Comparison of ENCODE assay signal across 29 mouse cellular contexts in the genomic region with DNA sequence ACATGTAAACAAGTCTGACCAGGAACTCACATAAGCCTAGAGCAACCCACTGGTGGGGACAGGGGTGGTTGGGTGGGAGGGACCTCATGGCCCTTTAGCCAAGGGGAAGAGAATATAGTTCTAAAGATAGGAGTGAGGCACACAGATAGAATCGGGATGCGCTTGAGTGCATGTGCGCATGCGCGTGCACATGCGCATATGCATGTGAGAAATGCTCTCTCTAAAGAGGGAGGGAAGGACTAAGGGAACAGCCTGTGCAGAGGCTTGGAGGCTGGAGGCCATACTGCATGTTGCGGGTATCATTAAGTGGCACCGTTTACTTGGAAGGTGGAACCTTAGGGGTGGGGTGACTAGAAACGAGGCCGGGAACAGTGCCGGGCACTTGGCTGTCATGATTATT. TPM values are rescaled to one million over a fixed set of nuclear protein-coding genes. Genes with fewer than 3 reads are reported as not detected.
DNase-seq lines count a peak whose midpoint lies in the region; ATAC-seq lines count a peak whose summit lies in the region.
"Had no signal": no experiment of that assay in that cellular context is flagged by ENCODE, and none has a peak within 500 bp of the region (broad histone marks: within the 10 kb centered on the region; RNA-seq: fewer than 3 reads in every experiment).

No protein-coding gene starts in this region.

- DNase-seq in forebrain, embryonic 10.5 days (ENCODE audit: extremely low spot score, low spot score): no peak
- peak; percentile 21 for DNase-seq in retina, postnatal 1 day
- no peak for DNase-seq in retina, embryonic 14.5 days (ENCODE audit: low spot score)
- DNase-seq in ZHBTc4 (ENCODE audit: low read depth, low spot score): peak; percentile 43
- DNase-seq in right cerebral cortex, postnatal 25 days: no peak
- DNase-seq in left cerebral cortex, adult 8-10 months (ENCODE audit: low spot score in 2 of 2): no peak
- DNase-seq: adrenal gland, adult 8-10 months; adrenal gland, postnatal 36 days; cerebellum, adult 11 months; cerebellum, adult 2 months; cerebellum, adult 9-11 months; cerebellum, postnatal 25 days; embryo, embryonic 11 days; forebrain, postnatal 0 days; gastrocnemius, adult 2 months; gastrocnemius, postnatal 25 days; heart, adult 2 months had no signal

- WGBS in forebrain, embryonic 15.5 days: 62% methylated on average over 11 of the region's 11 CpGs
- WGBS in forebrain, embryonic 10.5 days: 88% methylated on average over 11 of the region's 11 CpGs

- no peak overlapping the region for H3K4me2 ChIP-seq in forebrain, embryonic 15.5 days (replicated peaks)
- H3K4me2 ChIP-seq: embryonic facial prominence, embryonic 13.5 days; forebrain, embryonic 13.5 days; hindbrain, embryonic 12.5 days; hindbrain, embryonic 15.5 days had no signal

- 0 out of 2 replicates have a peak, but pooled peaks have one; percentile 26 for ATAC-seq in forebrain, embryonic 15.5 days (replicated peaks)
- ATAC-seq: activated CD4-positive, CD25-positive, alpha-beta regulatory T cell, adult 4 months; forebrain, embryonic 13.5 days; forebrain, postnatal 0 days; Patski had no signal

- no peak overlapping the region for H3K27ac ChIP-seq in forebrain, embryonic 15.5 days (replicated peaks)
- no peak overlapping the region for H3K27ac ChIP-seq in forebrain, embryonic 10.5 days
- H3K27ac ChIP-seq: embryonic facial prominence, embryonic 10.5 days; embryonic facial prominence, embryonic 13.5 days; forebrain, embryonic 13.5 days; gastrocnemius, adult 2 months; heart, adult 2 months; heart, embryonic 10.5 days; hindbrain, embryonic 12.5 days; hindbrain, embryonic 15.5 days had no signal

- no peaks in the 10 kb centered on the region for H3K4me1 ChIP-seq in forebrain, embryonic 15.5 days
- peaks cover 15% of the 10 kb centered on the region for H3K4me1 ChIP-seq in forebrain, embryonic 10.5 days
- H3K4me1 ChIP-seq: embryonic facial prominence, embryonic 10.5 days; embryonic facial prominence, embryonic 13.5 days; heart, embryonic 10.5 days; hindbrain, embryonic 12.5 days; hindbrain, embryonic 15.5 days had no signal

- no peaks in the 10 kb centered on the region for H3K9me3 ChIP-seq in forebrain, embryonic 15.5 days
- H3K9me3 ChIP-seq in forebrain, embryonic 10.5 days: no peaks in the 10 kb centered on the region
- H3K9me3 ChIP-seq: embryonic facial prominence, embryonic 10.5 days; embryonic facial prominence, embryonic 13.5 days; forebrain, embryonic 13.5 days; G1E; heart, embryonic 10.5 days; hindbrain, embryonic 12.5 days; hindbrain, embryonic 15.5 days had no signal

- H3K27me3 ChIP-seq in forebrain, embryonic 15.5 days: 0 out of 2 replicates have a peak, but pooled peaks cover 2% of the 10 kb centered on the region
- no peaks in the 10 kb centered on the region for H3K27me3 ChIP-seq in forebrain, embryonic 10.5 days (ENCODE audit: poor library complexity, severe bottlenecking)

- no peak overlapping the region for H3K9ac ChIP-seq in forebrain, embryonic 15.5 days (replicated peaks)
- H3K9ac ChIP-seq: embryonic facial prominence, embryonic 13.5 days; forebrain, embryonic 13.5 days; forebrain, postnatal 0 days; hindbrain, embryonic 12.5 days; hindbrain, embryonic 15.5 days had no signal

- no peak overlapping the region for H3K4me3 ChIP-seq in forebrain, embryonic 15.5 days
- no peak overlapping the region for H3K4me3 ChIP-seq in forebrain, embryonic 10.5 days
- H3K4me3 ChIP-seq: embryonic facial prominence, embryonic 10.5 days; embryonic facial prominence, embryonic 13.5 days; erythroblast, embryonic 14.5 days; forebrain, embryonic 13.5 days; gastrocnemius, adult 2 months; heart, adult 2 months; heart, embryonic 10.5 days; hindbrain, embryonic 12.5 days; hindbrain, embryonic 15.5 days had no signal

- H3K36me3 ChIP-seq in forebrain, embryonic 15.5 days: no peaks in the 10 kb centered on the region
- H3K36me3 ChIP-seq in forebrain, embryonic 10.5 days (replicated peaks): no peaks in the 10 kb centered on the region
- H3K36me3 ChIP-seq: embryonic facial prominence, embryonic 10.5 days; embryonic facial prominence, embryonic 13.5 days; G1E; heart, embryonic 10.5 days; hindbrain, embryonic 12.5 days; hindbrain, embryonic 15.5 days had no signal

RNA-seq across cellular contexts. Expression of a gene that starts 37.2 kb away (rescaled TPM):
- not detected in 2 replicates for polyA plus RNA-seq in forebrain, embryonic 15.5 days (2015; fragmentation: Nextera tagmentation; extraction: Ambion mirVana)
- polyA plus RNA-seq in forebrain, embryonic 10.5 days (2016; fragmentation: Nextera tagmentation; extraction: Ambion mirVana): 0.55 and 0.86 TPM in 2 replicates
- under 1 TPM in 1 of 4 experiments, not detected in 3; 0.23 TPM for total RNA-seq in left cerebral cortex, adult 8-10 months (2022)
- total RNA-seq: forebrain, postnatal 0 days; G1E; gastrocnemius, postnatal 25 days had no signal
- polyA plus RNA-seq: activated CD4-positive, CD25-positive, alpha-beta regulatory T cell, adult 4 months; erythroblast, embryonic 14.5 days; forebrain, embryonic 13.5 days; forebrain, postnatal 0 days; frontal cortex, adult 2 months; G1E had no signal

Comparison
In these comparisons a context has a peak if more than half of its experiments do, and no peak if none do; other contexts are left out.
1. DNase-seq: peak in retina, postnatal 1 day (single experiment) and ZHBTc4 (single experiment); none in forebrain, embryonic 10.5 days (single experiment), retina, embryonic 14.5 days (single experiment), right cerebral cortex, postnatal 25 days (single experiment) and left cerebral cortex, adult 8-10 months (0 of 2).